ENCODE assay signal across 14 mouse cellular contexts in the genomic region with DNA sequence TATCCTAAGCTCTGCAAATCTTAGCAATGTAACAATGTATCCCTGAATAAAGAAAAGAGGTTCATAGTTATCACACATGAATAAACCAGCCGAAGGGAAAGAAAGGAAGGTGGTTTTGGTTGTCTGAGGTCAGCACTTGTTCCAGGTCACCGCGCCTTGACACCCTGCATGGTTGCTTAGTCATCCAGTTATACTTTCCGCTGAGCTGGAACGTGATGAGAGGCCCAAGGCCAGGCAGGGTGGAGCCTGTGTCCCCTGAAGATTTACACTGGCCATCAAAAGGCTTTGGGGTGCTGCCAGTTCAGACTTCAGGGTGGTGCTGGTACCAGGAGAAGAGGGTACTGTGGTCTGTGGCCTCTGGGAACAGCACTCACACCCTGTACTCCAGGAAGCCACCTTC.
DNase-seq lines count a peak whose midpoint lies in the region.
"Had no signal": no experiment of that assay in that cellular context is flagged by ENCODE, and none has a peak within 500 bp of the region (broad histone marks: within the 10 kb centered on the region; RNA-seq: fewer than 3 reads in every experiment).

No protein-coding gene starts in this region.

- intact Hi-C loops in left cerebral cortex, postnatal 4 days (cut with DNase I), result no loop called here

- peak; percentile 58 for DNase-seq in adrenal gland, adult 8-10 months
- DNase-seq in adrenal gland, postnatal 25 days, result peak; percentile 36
- DNase-seq in kidney, adult 9 months, result peak; percentile 81
- peak; percentile 15 for DNase-seq in kidney, postnatal 14 days
- no peak for DNase-seq in left cerebral cortex, adult 9 months (ENCODE audit: low spot score in 2 of 2)
- DNase-seq in left cerebral cortex, postnatal 4 days, result no peak
- no peak for DNase-seq in urinary bladder, postnatal 14 days (ENCODE audit: low spot score)
- no peak for DNase-seq in spleen, postnatal 10 days (ENCODE audit: low spot score in 2 of 2)
- DNase-seq: cerebellum, adult 8-10 months; cerebellum, postnatal 36 days; embryo, embryonic 11 days; gastrocnemius, adult 2 months; heart, postnatal 4 days; thymus, adult 18-20 months had no signal

Comparison
In these comparisons a context has a peak if more than half of its experiments do, and no peak if none do; other contexts are left out.
1. DNase-seq: peak in adrenal gland, adult 8-10 months (single experiment), adrenal gland, postnatal 25 days (single experiment), kidney, adult 9 months (single experiment) and kidney, postnatal 14 days (single experiment); none in left cerebral cortex, adult 9 months (0 of 2), left cerebral cortex, postnatal 4 days (single experiment), urinary bladder, postnatal 14 days (single experiment) and spleen, postnatal 10 days (0 of 2).